Mouse (Mus musculus): ENCODE measurements around the gene Sez6l2. TPM values are rescaled to one million over a fixed set of nuclear protein-coding genes. Genes with fewer than 3 reads are reported as not detected.
A peak's percentile ranks its signal among the peaks of the same experiment; 100 is the strongest.

The Sez6l2 gene
- total and polyA plus RNA-seq, 2 experiments = 0.28 to 0.60 TPM

DNA sequence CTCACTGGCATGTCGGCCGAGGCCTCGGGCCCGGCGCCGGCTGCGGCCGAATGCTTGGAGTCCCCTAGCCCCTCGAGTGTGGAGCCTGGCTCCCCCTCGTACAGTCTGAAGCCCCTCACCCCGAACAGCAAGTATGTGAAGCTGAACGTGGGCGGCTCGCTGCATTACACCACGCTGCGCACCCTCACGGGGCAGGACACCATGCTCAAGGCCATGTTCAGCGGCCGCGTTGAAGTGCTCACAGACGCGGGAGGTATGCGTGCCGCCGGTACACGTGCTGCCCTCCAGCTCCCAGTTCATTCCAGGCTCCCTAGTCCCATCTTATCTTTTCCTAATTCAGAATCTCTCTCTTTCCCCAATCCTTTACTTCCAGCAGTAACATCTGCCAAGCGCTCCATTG lies 21.3 kb upstream of the Sez6l2 start:
- H3K4me1 ChIP-seq (ENCODE audit: control insufficient read depth, insufficient read depth, low read length) = peaks cover 7% of the 10 kb centered on the region

GRCm38 (mm10) chr7:126932652-126933051 lies 17.7 kb upstream of the Sez6l2 start:
- Histone ChIP-seq H3K9ac (ENCODE audit: low read depth, low read length) (no peak overlapping the region), H3K27ac (replicated peaks; ENCODE audit: insufficient read depth, low read depth, low read length) (no peak overlapping the region), H3K4me1 (ENCODE audit: control insufficient read depth, insufficient read depth, low read length) (peaks cover 7% of the 10 kb centered on the region), H3K79me2 (ENCODE audit: control insufficient read depth, insufficient read depth, low read length) (peaks cover 8% of the 10 kb centered on the region; the same call in 1 of the 2 replicates), H3K36me3 (ENCODE audit: control insufficient read depth, insufficient read depth, low read length) (peaks cover 27% of the 10 kb centered on the region), H3K4me3 (ENCODE audit: insufficient read depth, low read depth, low read length) (no peak overlapping the region), H3K27me3 (ENCODE audit: control insufficient read depth, insufficient read depth, low read length) (no peaks in the 10 kb centered on the region)
- DNase-seq (ENCODE audit: extremely low read depth, low read depth, low spot score) = peak; percentile 34
- no peak for TF ChIP-seq CTCF (IDR thresholded peaks at IDR 0.05; ENCODE audit: low read depth, low read length)
- no peak for TF ChIP-seq POLR2A (IDR thresholded peaks at IDR 0.05; ENCODE audit: extremely low read depth, insufficient read depth, low read length)
- 61% methylated on average over 2 of the region's 2 CpGs for WGBS

More for the DNA sequence above, 21.3 kb upstream of the Sez6l2 start:
- WGBS = under 1% methylated on average over 27 of the region's 27 CpGs
- Histone ChIP-seq H3K27me3 (ENCODE audit: control insufficient read depth, insufficient read depth, low read length) (no peaks in the 10 kb centered on the region), H3K36me3 (ENCODE audit: control insufficient read depth, insufficient read depth, low read length) (peaks cover 6% of the 10 kb centered on the region), H3K79me2 (ENCODE audit: control insufficient read depth, insufficient read depth, low read length) (peaks cover 8% of the 10 kb centered on the region; the same call in 1 of the 2 replicates), H3K4me3 (ENCODE audit: insufficient read depth, low read depth, low read length) (peak overlapping the region; percentile 80), H3K27ac (replicated peaks; ENCODE audit: insufficient read depth, low read depth, low read length) (peak overlapping the region; percentile 43; the same call in 1 of the 2 replicates), H3K9ac (ENCODE audit: low read depth, low read length) (peak overlapping the region; percentile 92)
- no peak for TF ChIP-seq POLR2A (IDR thresholded peaks at IDR 0.05; ENCODE audit: extremely low read depth, insufficient read depth, low read length)
- no peak for TF ChIP-seq CTCF (IDR thresholded peaks at IDR 0.05; ENCODE audit: low read depth, low read length)
- DNase-seq (ENCODE audit: extremely low read depth, low read depth, low spot score) = peak; percentile 35

DNA sequence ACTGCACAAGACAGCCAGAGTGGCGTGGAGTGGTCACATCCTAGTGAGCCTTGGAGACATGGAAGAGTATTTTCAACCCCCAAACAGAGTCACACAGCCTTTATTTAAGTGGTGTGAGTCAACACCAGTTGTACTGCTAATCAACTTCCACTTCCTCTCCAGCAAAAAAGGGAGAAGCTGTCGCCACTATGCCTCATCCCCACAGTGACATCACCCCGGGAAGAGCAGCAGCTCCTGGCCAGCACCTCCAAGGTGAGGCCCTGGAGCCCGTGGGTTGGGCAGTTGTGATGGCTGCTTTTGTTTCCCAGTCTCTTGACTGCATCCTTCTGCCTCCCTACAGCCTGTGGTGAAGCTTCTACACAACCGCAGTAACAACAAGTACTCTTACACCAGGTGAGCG lies 9.2 kb upstream of the Sez6l2 start:
- WGBS = 81% methylated on average over 6 of the region's 6 CpGs
- DNase-seq (ENCODE audit: extremely low read depth, low read depth, low spot score) = no peak
- H3K4me3 ChIP-seq (ENCODE audit: insufficient read depth, low read depth, low read length) = no peak overlapping the region
- no peaks in the 10 kb centered on the region for H3K27me3 ChIP-seq (ENCODE audit: control insufficient read depth, insufficient read depth, low read length)
- H3K9ac ChIP-seq (ENCODE audit: low read depth, low read length) = no peak overlapping the region
- H3K79me2 ChIP-seq (ENCODE audit: control insufficient read depth, insufficient read depth, low read length) = no peaks in the 10 kb centered on the region
- H3K36me3 ChIP-seq (ENCODE audit: control insufficient read depth, insufficient read depth, low read length) = peaks cover 19% of the 10 kb centered on the region; the same call in 1 of the 2 replicates
- H3K4me1 ChIP-seq (ENCODE audit: control insufficient read depth, insufficient read depth, low read length) = no peaks in the 10 kb centered on the region
- H3K27ac ChIP-seq (replicated peaks; ENCODE audit: insufficient read depth, low read depth, low read length) = no peak overlapping the region
- TF ChIP-seq CTCF (IDR thresholded peaks at IDR 0.05; ENCODE audit: low read depth, low read length) (no peak), POLR2A (IDR thresholded peaks at IDR 0.05; ENCODE audit: extremely low read depth, insufficient read depth, low read length) (no peak)

DNA sequence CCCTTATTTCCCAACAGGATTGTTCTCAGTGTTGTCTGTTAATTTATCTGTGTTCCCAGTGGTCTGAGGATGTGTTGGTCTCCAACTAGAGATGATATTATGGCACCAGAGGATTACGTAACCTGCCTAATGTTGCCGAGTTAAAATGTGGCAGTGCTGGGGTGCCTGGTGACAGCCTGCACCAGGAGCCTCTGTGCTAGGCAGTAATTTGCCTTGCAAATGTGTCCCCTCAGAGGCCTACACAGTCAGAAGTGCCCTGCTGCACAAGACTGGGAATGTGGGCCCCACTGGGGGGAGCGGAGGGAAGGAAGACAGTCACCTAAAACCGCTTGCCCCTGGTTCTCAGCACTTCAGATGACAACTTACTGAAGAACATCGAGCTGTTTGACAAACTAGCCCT lies 8.6 kb upstream of the Sez6l2 start:
- no peak overlapping the region for H3K4me3 ChIP-seq (ENCODE audit: insufficient read depth, low read depth, low read length)
- peaks cover 12% of the 10 kb centered on the region; the same call in 1 of the 2 replicates for H3K36me3 ChIP-seq (ENCODE audit: control insufficient read depth, insufficient read depth, low read length)
- DNase-seq (ENCODE audit: extremely low read depth, low read depth, low spot score) = no peak
- H3K27me3 ChIP-seq (ENCODE audit: control insufficient read depth, insufficient read depth, low read length) = no peaks in the 10 kb centered on the region
- no peaks in the 10 kb centered on the region for H3K4me1 ChIP-seq (ENCODE audit: control insufficient read depth, insufficient read depth, low read length)
- WGBS = 82% methylated on average over 5 of the region's 5 CpGs
- no peak overlapping the region for H3K9ac ChIP-seq (ENCODE audit: low read depth, low read length)
- TF ChIP-seq CTCF (IDR thresholded peaks at IDR 0.05; ENCODE audit: low read depth, low read length) (no peak), POLR2A (IDR thresholded peaks at IDR 0.05; ENCODE audit: extremely low read depth, insufficient read depth, low read length) (no peak)
- no peak overlapping the region for H3K27ac ChIP-seq (replicated peaks; ENCODE audit: insufficient read depth, low read depth, low read length)
- H3K79me2 ChIP-seq (ENCODE audit: control insufficient read depth, insufficient read depth, low read length) = no peaks in the 10 kb centered on the region

DNA sequence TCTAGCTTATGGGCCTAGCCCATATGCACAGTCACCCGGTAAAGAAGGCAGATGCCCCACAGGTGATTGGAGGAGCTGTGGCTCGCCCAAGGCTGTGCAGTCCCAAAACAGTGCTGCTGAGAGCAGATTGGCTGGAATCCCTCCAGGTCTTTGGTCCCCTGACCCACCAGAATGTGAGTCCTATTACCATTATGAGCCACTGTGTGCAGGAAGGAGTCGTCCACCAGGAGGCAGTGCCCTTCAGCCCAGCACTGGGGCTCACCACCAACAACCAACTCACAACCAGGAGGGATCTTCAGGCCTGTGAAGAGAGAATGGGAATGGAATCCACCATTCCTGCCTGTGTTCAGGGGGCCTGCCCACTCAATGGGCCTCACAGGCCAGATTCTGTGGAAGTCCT lies 3.8 kb upstream of the Sez6l2 start:
- Histone ChIP-seq H3K79me2 (ENCODE audit: control insufficient read depth, insufficient read depth, low read length) (no peaks in the 10 kb centered on the region), H3K9ac (ENCODE audit: low read depth, low read length) (no peak overlapping the region), H3K4me3 (ENCODE audit: insufficient read depth, low read depth, low read length) (no peak overlapping the region), H3K27me3 (ENCODE audit: control insufficient read depth, insufficient read depth, low read length) (peaks cover 6% of the 10 kb centered on the region; the same call in 1 of the 2 replicates), H3K36me3 (ENCODE audit: control insufficient read depth, insufficient read depth, low read length) (peaks cover 6% of the 10 kb centered on the region; the same call in 1 of the 2 replicates), H3K4me1 (ENCODE audit: control insufficient read depth, insufficient read depth, low read length) (no peaks in the 10 kb centered on the region; the same call in 1 of the 2 replicates), H3K27ac (replicated peaks; ENCODE audit: insufficient read depth, low read depth, low read length) (no peak overlapping the region)
- no peak for DNase-seq (ENCODE audit: extremely low read depth, low read depth, low spot score)
- TF ChIP-seq CTCF (IDR thresholded peaks at IDR 0.05; ENCODE audit: low read depth, low read length) (peak; percentile 75), POLR2A (IDR thresholded peaks at IDR 0.05; ENCODE audit: extremely low read depth, insufficient read depth, low read length) (no peak)
- WGBS = 82% methylated on average over 3 of the region's 3 CpGs

DNA sequence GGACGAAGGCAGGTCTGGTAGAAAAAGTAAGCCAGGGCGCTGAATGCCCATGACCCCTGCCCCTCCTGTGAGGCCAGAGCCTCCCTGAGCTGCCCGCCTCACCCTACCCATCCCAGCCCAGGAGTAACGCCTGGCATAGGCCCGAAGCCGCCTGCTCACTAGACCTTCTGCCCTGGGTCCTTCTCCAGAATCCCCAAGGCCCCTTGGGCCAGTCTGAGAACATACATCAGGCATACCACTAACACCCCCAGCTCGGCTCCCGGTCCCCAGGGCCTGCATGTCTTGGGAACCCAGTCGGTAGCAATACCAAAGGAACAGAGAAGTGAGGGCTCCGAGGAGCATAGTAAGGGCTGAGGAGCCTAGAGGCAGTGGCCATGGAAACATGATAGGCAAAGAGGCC lies 1.7 kb upstream of the Sez6l2 start:
- peaks cover 6% of the 10 kb centered on the region; the same call in 1 of the 2 replicates for H3K27me3 ChIP-seq (ENCODE audit: control insufficient read depth, insufficient read depth, low read length)
- no peak overlapping the region for H3K9ac ChIP-seq (ENCODE audit: low read depth, low read length)
- WGBS = 88% methylated on average over 10 of the region's 10 CpGs
- H3K4me3 ChIP-seq (ENCODE audit: insufficient read depth, low read depth, low read length) = no peak overlapping the region
- no peaks in the 10 kb centered on the region for H3K79me2 ChIP-seq (ENCODE audit: control insufficient read depth, insufficient read depth, low read length)
- H3K36me3 ChIP-seq (ENCODE audit: control insufficient read depth, insufficient read depth, low read length) = peaks cover 4% of the 10 kb centered on the region; the same call in 1 of the 2 replicates
- no peaks in the 10 kb centered on the region; the same call in 1 of the 2 replicates for H3K4me1 ChIP-seq (ENCODE audit: control insufficient read depth, insufficient read depth, low read length)
- H3K27ac ChIP-seq (replicated peaks; ENCODE audit: insufficient read depth, low read depth, low read length) = no peak overlapping the region
- no peak for DNase-seq (ENCODE audit: extremely low read depth, low read depth, low spot score)
- TF ChIP-seq CTCF (IDR thresholded peaks at IDR 0.05; ENCODE audit: low read depth, low read length) (no peak), POLR2A (IDR thresholded peaks at IDR 0.05; ENCODE audit: extremely low read depth, insufficient read depth, low read length) (no peak)
